Mouse (Mus musculus): ENCODE measurements around the gene Serpina1d. TPM values are rescaled to one million over a fixed set of nuclear protein-coding genes. Genes with fewer than 3 reads are reported as not detected.

Gene Serpina1d
- total and polyA plus RNA-seq, 2 experiments from 2014 or later, result not detected

Other genes with a start within 250 kb of the Serpina1d start
- 9.9 and 12.4 TPM in 2 replicates for gene Ppp4r4, start 241.3 kb downstream of the Serpina1d start, total RNA-seq (2014; rRNA removed)
- 1.6 and 3.4 TPM in 2 replicates for gene Ppp4r4, start 241.3 kb downstream of the Serpina1d start, polyA plus RNA-seq (2015; fragmentation: Nextera tagmentation; extraction: Ambion mirVana)
- not detected in 2 replicates for gene Serpina10, start 142.1 kb downstream of the Serpina1d start, total RNA-seq (2014; rRNA removed)
- gene Serpina10, start 142.1 kb downstream of the Serpina1d start, polyA plus RNA-seq (2015; fragmentation: Nextera tagmentation; extraction: Ambion mirVana), result 0.04 TPM in 1 of 2 replicates, not detected in the other
- not detected in 2 replicates for gene Serpina6, start 116.4 kb downstream of the Serpina1d start, total RNA-seq (2014; rRNA removed)
- 0.11 TPM in 1 of 2 replicates, not detected in the other for gene Serpina6, start 116.4 kb downstream of the Serpina1d start, polyA plus RNA-seq (2015; fragmentation: Nextera tagmentation; extraction: Ambion mirVana)
- not detected in 2 replicates for gene Serpina16, start 97.5 kb downstream of the Serpina1d start, total RNA-seq (2014; rRNA removed)
- gene Serpina16, start 97.5 kb downstream of the Serpina1d start, polyA plus RNA-seq (2015; fragmentation: Nextera tagmentation; extraction: Ambion mirVana), result not detected in 2 replicates
- not detected in 2 replicates for gene Serpina1f, start 78.1 kb downstream of the Serpina1d start, total RNA-seq (2014; rRNA removed)
- gene Serpina1f, start 78.1 kb downstream of the Serpina1d start, polyA plus RNA-seq (2015; fragmentation: Nextera tagmentation; extraction: Ambion mirVana), result not detected in 2 replicates
- not detected in 2 replicates for gene Serpina1b, start 56.8 kb upstream of the Serpina1d start, total RNA-seq (2014; rRNA removed)
- not detected in 2 replicates for gene Serpina1b, start 56.8 kb upstream of the Serpina1d start, polyA plus RNA-seq (2015; fragmentation: Nextera tagmentation; extraction: Ambion mirVana)
- gene Serpina1a, start 90.0 kb upstream of the Serpina1d start, total RNA-seq (2014; rRNA removed), result not detected in 2 replicates
- not detected in 2 replicates for gene Serpina1a, start 90.0 kb upstream of the Serpina1d start, polyA plus RNA-seq (2015; fragmentation: Nextera tagmentation; extraction: Ambion mirVana)
- not detected in 2 replicates for gene Serpina1c, start 131.3 kb upstream of the Serpina1d start, total RNA-seq (2014; rRNA removed)
- not detected in 2 replicates for gene Serpina1c, start 131.3 kb upstream of the Serpina1d start, polyA plus RNA-seq (2015; fragmentation: Nextera tagmentation; extraction: Ambion mirVana)
- gene Serpina1e, start 185.4 kb upstream of the Serpina1d start, total RNA-seq (2014; rRNA removed), result not detected in 2 replicates
- gene Serpina1e, start 185.4 kb upstream of the Serpina1d start, polyA plus RNA-seq (2015; fragmentation: Nextera tagmentation; extraction: Ambion mirVana), result not detected in 2 replicates
- not detected in 2 replicates for gene Serpina11, start 216.4 kb upstream of the Serpina1d start, total RNA-seq (2014; rRNA removed)
- gene Serpina11, start 216.4 kb upstream of the Serpina1d start, polyA plus RNA-seq (2015; fragmentation: Nextera tagmentation; extraction: Ambion mirVana), result not detected in 2 replicates
- 0.38 TPM in 1 of 2 replicates, not detected in the other for gene Serpina9, start 240.2 kb upstream of the Serpina1d start, total RNA-seq (2014; rRNA removed)
- 0.15 and 0.23 TPM in 2 replicates for gene Serpina9, start 240.2 kb upstream of the Serpina1d start, polyA plus RNA-seq (2015; fragmentation: Nextera tagmentation; extraction: Ambion mirVana)